Mouse (Mus musculus): Measurements from ENCODE around the gene Cdv3. TPM values are rescaled to one million over a fixed set of nuclear protein-coding genes. Genes with fewer than 3 reads are reported as not detected.

Gene Cdv3
- 116 TPM for polyA plus RNA-seq (2014; fragmentation: Illumina TruSeq; extraction: RNeasy Lipid Tissue Mini Kit (QIAGEN cat#74804); ENCODE audit: low read depth, low replicate concordance)

GRCm38 (mm10) chr9:103365290-103366247 lies at the start of gene Cdv3:
TSS of gene Cdv3 (minus strand) at chr9:103365840.

GRCm38 (mm10) chr9:103304927-103305326 lies 60.7 kb downstream of the Cdv3 start, which contains the start of the genes 1300017J02Rik and Topbp1:
TSS of gene 1300017J02Rik (minus strand) at chr9:103305082.
TSS of gene Topbp1 (plus strand) at chr9:103305215.

Other genes starting within 250 kb of the Cdv3 start
- 8.9 TPM for gene Srprb, start 163.7 kb downstream of the Cdv3 start, polyA plus RNA-seq (2014; fragmentation: Illumina TruSeq; extraction: RNeasy Lipid Tissue Mini Kit (QIAGEN cat#74804); ENCODE audit: low read depth, low replicate concordance)
- 2.6 TPM for gene Gm20425, start 135.5 kb downstream of the Cdv3 start, polyA plus RNA-seq (2014; fragmentation: Illumina TruSeq; extraction: RNeasy Lipid Tissue Mini Kit (QIAGEN cat#74804); ENCODE audit: low read depth, low replicate concordance)
- gene Trf, start 135.4 kb downstream of the Cdv3 start, polyA plus RNA-seq (2014; fragmentation: Illumina TruSeq; extraction: RNeasy Lipid Tissue Mini Kit (QIAGEN cat#74804); ENCODE audit: low read depth, low replicate concordance): 80.1 TPM
- 0.28 TPM for gene 1300017J02Rik, start 60.8 kb downstream of the Cdv3 start, polyA plus RNA-seq (2014; fragmentation: Illumina TruSeq; extraction: RNeasy Lipid Tissue Mini Kit (QIAGEN cat#74804); ENCODE audit: low read depth, low replicate concordance)
- gene Topbp1, start 60.6 kb downstream of the Cdv3 start, polyA plus RNA-seq (2014; fragmentation: Illumina TruSeq; extraction: RNeasy Lipid Tissue Mini Kit (QIAGEN cat#74804); ENCODE audit: low read depth, low replicate concordance): 14.4 TPM
- not detected for gene Bfsp2, start 114.6 kb upstream of the Cdv3 start, polyA plus RNA-seq (2014; fragmentation: Illumina TruSeq; extraction: RNeasy Lipid Tissue Mini Kit (QIAGEN cat#74804); ENCODE audit: low read depth, low replicate concordance)